ENCODE assay signal across 10 mouse cellular contexts in the genomic region with DNA sequence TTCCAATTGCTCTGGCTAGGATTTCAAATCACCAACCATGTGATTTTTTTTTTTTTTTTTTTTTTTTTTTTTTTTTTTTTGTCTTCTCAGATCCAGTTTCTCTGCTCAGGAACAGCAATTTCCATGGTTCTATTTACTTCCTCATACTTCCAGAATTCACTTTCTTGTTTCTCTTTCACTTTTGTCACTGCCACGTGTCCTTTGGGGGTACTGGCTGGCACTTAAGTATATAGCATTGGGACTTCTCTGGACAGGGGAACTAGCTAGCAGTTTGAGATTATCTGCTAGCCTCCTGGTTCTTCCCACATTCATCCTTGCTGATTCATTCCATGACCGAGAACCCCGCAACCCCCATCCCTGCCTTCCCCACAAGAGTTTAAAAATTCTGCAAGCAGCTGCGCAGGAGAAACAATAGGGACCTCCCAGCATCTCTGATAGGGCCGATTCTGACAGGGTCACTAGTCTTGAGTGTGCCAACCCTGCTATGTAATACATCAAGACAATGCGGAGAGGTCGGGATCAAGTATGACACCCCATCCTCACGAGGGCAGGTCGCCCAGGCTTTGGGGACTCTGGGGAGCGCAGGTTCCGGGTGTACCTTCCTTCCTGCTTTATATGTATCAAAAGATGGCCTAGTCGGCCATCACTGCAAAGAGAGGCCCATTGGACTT. TPM values are rescaled to one million over a fixed set of nuclear protein-coding genes. Genes with fewer than 3 reads are reported as not detected.
DNase-seq lines count a peak whose midpoint lies in the region; ATAC-seq and TF ChIP-seq lines count a peak whose summit lies in the region.
"Not testable (repeated sequence)": the region's sequence is repeated elsewhere in the genome, so short reads cannot be mapped to it uniquely, and the experiment has no call there.
"Had no signal": no experiment of that assay in that cellular context is flagged by ENCODE, and none has a peak within 500 bp of the region (broad histone marks: within the 10 kb centered on the region; RNA-seq: fewer than 3 reads in every experiment).

No protein-coding gene starts in this region.

- not testable (repeated sequence) for TF ChIP-seq CTCF in liver, embryonic 14.5 days (IDR thresholded peaks at IDR 0.05; ENCODE audit: low read depth)

- not testable (repeated sequence) for H3K27me3 ChIP-seq in liver, embryonic 14.5 days (ENCODE audit: control insufficient read depth, insufficient read depth, low read length)

- not testable (repeated sequence) for H3K36me3 ChIP-seq in liver, embryonic 14.5 days (replicated peaks; ENCODE audit: control insufficient read depth, insufficient read depth, low read depth)

- TF ChIP-seq EP300 in liver, embryonic 14.5 days (IDR thresholded peaks at IDR 0.05; ENCODE audit: low read depth), result not testable (repeated sequence)

- not testable (repeated sequence) for H3K9me3 ChIP-seq in liver, embryonic 14.5 days (ENCODE audit: control insufficient read depth, low read length)

- peak; percentile 80 for ATAC-seq in activated CD4-positive, CD25-positive, alpha-beta regulatory T cell, adult 4 months
- ATAC-seq in erythroid progenitor cell, adult 5-6 weeks (replicated peaks; ENCODE audit: low FRiP score, poor library complexity, severe bottlenecking), result peak; percentile 93
- peak; percentile 35; the same call in 1 of the 2 replicates for ATAC-seq in liver, embryonic 14.5 days (ENCODE audit: insufficient read depth)
- ATAC-seq in megakaryocyte-erythroid progenitor cell, adult 5-6 weeks (replicated peaks; ENCODE audit: low FRiP score, low TSS enrichment, poor library complexity, severe bottlenecking), result peak; percentile 100
- ATAC-seq in neutrophil, adult 5-6 weeks (ENCODE audit: extremely low read depth, insufficient number of reproducible peaks, low FRiP score, poor library complexity, severe bottlenecking), result peak; percentile 79

- not testable (repeated sequence) for H3K9ac ChIP-seq in liver, embryonic 14.5 days (replicated peaks)

- not testable (repeated sequence) for H3K4me1 ChIP-seq in liver, embryonic 14.5 days (replicated peaks; ENCODE audit: control insufficient read depth in 2 of 2, insufficient read depth in 2 of 2, low read length in 1 of 2)

- 63% methylated on average over 6 of the region's 12 CpGs for WGBS in liver, embryonic 14.5 days (ENCODE audit: insufficient replicate concordance)

- H3K27ac ChIP-seq in liver, embryonic 14.5 days, result not testable (repeated sequence)

- H3K4me2 ChIP-seq in liver, embryonic 14.5 days (ENCODE audit: low read depth), result not testable (repeated sequence)

- not testable (repeated sequence) for H3K4me3 ChIP-seq in liver, embryonic 14.5 days (ENCODE audit: insufficient read depth in 1 of 2, low read depth in 2 of 2, low read length in 2 of 2)

- intact Hi-C loops in heart, postnatal 10 days (cut with DNase I), result not testable (repeated sequence)

- peak; percentile 0 to 5 for DNase-seq in heart, postnatal 10 days
- peak; percentile 11 for DNase-seq in kidney, adult 18-20 months
- DNase-seq in liver, embryonic 14.5 days (ENCODE audit: low read depth in 3 of 3, low spot score in 3 of 3), result not testable (repeated sequence)

RNA-seq across cellular contexts. Expression of a gene that starts 30.8 kb away (rescaled TPM):
- not detected for polyA plus RNA-seq in activated CD4-positive, CD25-positive, alpha-beta regulatory T cell, adult 4 months (2017; shearing (Covaris generic))
- 4.2 TPM in 1 of 2 replicates, not detected in the other for total RNA-seq in erythroid progenitor cell, adult 5-6 weeks (2015; ENCODE audit: low replicate concordance)
- 2.6 TPM in 1 of 2 replicates, not detected in the other for total RNA-seq in erythroid progenitor cell, adult 5-6 weeks (2017; ENCODE audit: low replicate concordance)
- total RNA-seq in heart, postnatal 10 days (2021), result 1 to 10 TPM in 1 of 2 experiments, not detected in 1; 1.9 TPM
- not detected in 2 replicates for polyA plus RNA-seq in liver, embryonic 14.5 days (2012; rRNA removed)
- polyA plus RNA-seq in liver, embryonic 14.5 days (2014; fragmentation: Nextera tagmentation; extraction: Ambion mirVana), result not detected in 2 replicates
- 2.0 TPM in 1 of 2 replicates, not detected in the other for total RNA-seq in megakaryocyte-erythroid progenitor cell, adult 5-6 weeks (2014; fragmentation: Nextera tagmentation)
- total RNA-seq in megakaryocyte-erythroid progenitor cell, adult 5-6 weeks (2017), result not detected in 2 replicates
- total RNA-seq in neutrophil, adult 5-6 weeks (2017), result not detected in 2 replicates
- polyA plus RNA-seq: heart, embryonic 13.5 days; liver, embryonic 15.5 days; spleen, adult 2 months had no signal

Comparison
In these comparisons a context has a peak if more than half of its experiments do, and no peak if none do; other contexts are left out.
1. ATAC-seq: peak in every context shown above with its lines; median percentile 100 in megakaryocyte-erythroid progenitor cell, adult 5-6 weeks; 93 in erythroid progenitor cell, adult 5-6 weeks; 80 in activated CD4-positive, CD25-positive, alpha-beta regulatory T cell, adult 4 months; 79 in neutrophil, adult 5-6 weeks; 35 in liver, embryonic 14.5 days.